Mouse (Mus musculus) lung, postnatal 0 days (tissue): Measurements from ENCODE around the gene Nphp4.

Experiments
- CTCF ChIP-seq: IDR thresholded peaks from 2 replicates; pipeline ENCODE4 v1.5.1; 2016; ENCODE audit warnings: antibody characterized with exemption, mild to moderate bottlenecking
- EP300 ChIP-seq: IDR thresholded peaks from 2 replicates; pipeline ENCODE4 v1.6.1; 2016; ENCODE audit warnings: antibody characterized with exemption, mild to moderate bottlenecking, control low read depth

GRCm38 (mm10) chr4:152490311-152490710 is 13.8 kb downstream of the Nphp4 start:
- no peak for TF ChIP-seq CTCF
- TF ChIP-seq EP300, result no peak
